In genomic region chr1:190976887-190977573, GRCm38 (mm10) we compare ENCODE assay signal across 8 mouse cellular contexts. TPM values are rescaled to one million over a fixed set of nuclear protein-coding genes. Genes with fewer than 3 reads are reported as not detected.
DNase-seq lines count a peak whose midpoint lies in the region; ATAC-seq lines count a peak whose summit lies in the region.
"Had no signal": no experiment of that assay in that cellular context is flagged by ENCODE, and none has a peak within 500 bp of the region (broad histone marks: within the 10 kb centered on the region; RNA-seq: fewer than 3 reads in every experiment).

No protein-coding gene starts in this region.

- H3K4me2 ChIP-seq in lung, embryonic 15.5 days, result peak overlapping the region; percentile 100
- H3K4me2 ChIP-seq in forebrain, embryonic 13.5 days, result peak overlapping the region; percentile 87
- peak overlapping the region; percentile 90 for H3K4me2 ChIP-seq in stomach, embryonic 16.5 days (ENCODE audit: low read depth, low read length)

- H3K36me3 ChIP-seq in lung, embryonic 15.5 days, result no peaks in the 10 kb centered on the region; the same call in 1 of the 2 replicates
- H3K36me3 ChIP-seq in forebrain, embryonic 13.5 days (ENCODE audit: poor library complexity, severe bottlenecking), result peaks cover 38% of the 10 kb centered on the region
- peaks cover 49% of the 10 kb centered on the region for H3K36me3 ChIP-seq in limb, embryonic 10.5 days
- no peaks in the 10 kb centered on the region; the same call in 1 of the 2 replicates for H3K36me3 ChIP-seq in stomach, embryonic 16.5 days (ENCODE audit: control insufficient read depth, insufficient read depth, low read length)

- peaks cover 21% of the 10 kb centered on the region for H3K4me1 ChIP-seq in lung, embryonic 15.5 days
- peaks cover 49% of the 10 kb centered on the region for H3K4me1 ChIP-seq in forebrain, embryonic 13.5 days
- peaks cover 57% of the 10 kb centered on the region for H3K4me1 ChIP-seq in limb, embryonic 10.5 days
- H3K4me1 ChIP-seq in stomach, embryonic 16.5 days (ENCODE audit: control insufficient read depth, insufficient read depth, low read length), result peaks cover 17% of the 10 kb centered on the region

- H3K4me3 ChIP-seq in lung, embryonic 15.5 days, result peak overlapping the region; percentile 68; the same call in 1 of the 2 replicates
- peak overlapping the region; percentile 62 for H3K4me3 ChIP-seq in forebrain, embryonic 13.5 days
- peak overlapping the region; percentile 88 for H3K4me3 ChIP-seq in limb, embryonic 10.5 days
- peak overlapping the region; percentile 74 for H3K4me3 ChIP-seq in stomach, embryonic 16.5 days (replicated peaks; ENCODE audit: low read length)

- no peak overlapping the region for H3K9ac ChIP-seq in lung, embryonic 15.5 days
- peak overlapping the region; percentile 93 for H3K9ac ChIP-seq in forebrain, embryonic 13.5 days
- no peak overlapping the region for H3K9ac ChIP-seq in stomach, embryonic 16.5 days (ENCODE audit: low read length)

- H3K9me3 ChIP-seq in lung, embryonic 15.5 days, result no peaks in the 10 kb centered on the region
- no peaks in the 10 kb centered on the region for H3K9me3 ChIP-seq in forebrain, embryonic 13.5 days (replicated peaks)
- no peaks in the 10 kb centered on the region for H3K9me3 ChIP-seq in limb, embryonic 10.5 days (replicated peaks)
- no peaks in the 10 kb centered on the region for H3K9me3 ChIP-seq in stomach, embryonic 16.5 days (replicated peaks; ENCODE audit: control insufficient read depth, low read length)

- DNase-seq in lung, postnatal 36 days, result no peak
- DNase-seq in limb, embryonic 10.5 days (ENCODE audit: low spot score), result peak; percentile 43
- DNase-seq in thymus, adult 18-20 months, result no peak

- WGBS in lung, embryonic 15.5 days, result 35% methylated on average over 11 of the region's 11 CpGs
- WGBS in forebrain, embryonic 13.5 days, result 59% methylated on average over 11 of the region's 11 CpGs
- 61% methylated on average over 11 of the region's 11 CpGs for WGBS in limb, embryonic 10.5 days
- 37% methylated on average over 11 of the region's 11 CpGs for whole genome bisulfite sequencing in stomach, embryonic 16.5 days

- no peak for ATAC-seq in lung, embryonic 15.5 days (ENCODE audit: borderline replicate concordance, extremely low read depth, low FRiP score, low TSS enrichment)
- ATAC-seq in forebrain, embryonic 13.5 days, result no peak
- ATAC-seq in stomach, embryonic 16.5 days (ENCODE audit: insufficient read depth, low FRiP score), result no peak
- no peak for ATAC-seq in inflammation-experienced regulatory T-cells, adult 6 months

- no peaks in the 10 kb centered on the region for H3K27me3 ChIP-seq in lung, embryonic 15.5 days
- no peaks in the 10 kb centered on the region; the same call in 1 of the 2 replicates for H3K27me3 ChIP-seq in forebrain, embryonic 13.5 days
- no peaks in the 10 kb centered on the region for H3K27me3 ChIP-seq in limb, embryonic 10.5 days (ENCODE audit: low read depth, poor library complexity, severe bottlenecking)
- no peaks in the 10 kb centered on the region for H3K27me3 ChIP-seq in stomach, embryonic 16.5 days (ENCODE audit: control insufficient read depth, insufficient read depth, low read length)

- H3K27ac ChIP-seq in lung, embryonic 15.5 days, result no peak overlapping the region
- peak overlapping the region; percentile 25; the same call in 1 of the 2 replicates for H3K27ac ChIP-seq in forebrain, embryonic 13.5 days
- peak overlapping the region; percentile 96; the same call in 1 of the 2 replicates for H3K27ac ChIP-seq in limb, embryonic 10.5 days
- no peak overlapping the region for H3K27ac ChIP-seq in stomach, embryonic 16.5 days (ENCODE audit: low read length)
- H3K27ac ChIP-seq: left cerebral cortex, adult 2 months had no signal

RNA-seq across cellular contexts. Expression of gene Vash2, which starts 2.1 kb away (rescaled TPM):
- polyA plus RNA-seq in lung, embryonic 15.5 days (2015; fragmentation: Nextera tagmentation; extraction: Ambion mirVana), result 23.2 and 24.5 TPM in 2 replicates
- 57.6 and 62.6 TPM in 2 replicates for polyA plus RNA-seq in forebrain, embryonic 13.5 days (2015; fragmentation: Nextera tagmentation; extraction: Ambion mirVana)
- 56.3 and 64.0 TPM in 2 replicates for polyA plus RNA-seq in limb, embryonic 10.5 days (2016; fragmentation: Nextera tagmentation; extraction: Ambion mirVana)
- polyA plus RNA-seq in stomach, embryonic 16.5 days (2015; fragmentation: Nextera tagmentation; extraction: Ambion mirVana), result 15.0 and 19.2 TPM in 2 replicates
- polyA plus RNA-seq in inflammation-experienced regulatory T-cells, adult 6 months (2017; shearing (Covaris generic)), result 1 to 10 TPM in 1 of 3 experiments, under 1 TPM in 2; 0.33 to 1.2 (median 0.59) TPM

RNA-seq across cellular contexts. Expression of gene Flvcr1, which starts 48.9 kb away (rescaled TPM):
- 6.0 and 6.1 TPM in 2 replicates for polyA plus RNA-seq in lung, embryonic 15.5 days (2015; fragmentation: Nextera tagmentation; extraction: Ambion mirVana)
- polyA plus RNA-seq in forebrain, embryonic 13.5 days (2015; fragmentation: Nextera tagmentation; extraction: Ambion mirVana), result 6.4 and 8.0 TPM in 2 replicates
- 6.9 and 8.7 TPM in 2 replicates for polyA plus RNA-seq in limb, embryonic 10.5 days (2016; fragmentation: Nextera tagmentation; extraction: Ambion mirVana)
- 3.5 and 5.1 TPM in 2 replicates for polyA plus RNA-seq in stomach, embryonic 16.5 days (2015; fragmentation: Nextera tagmentation; extraction: Ambion mirVana)
- polyA plus RNA-seq in inflammation-experienced regulatory T-cells, adult 6 months (2017; shearing (Covaris generic)), result 10 to 100 TPM in 1 of 3 experiments, 1 to 10 TPM in 2; 5.9 to 10.2 (median 8.2) TPM

RNA-seq across cellular contexts. Expression of gene Angel2, which starts 52.1 kb away (rescaled TPM):
- polyA plus RNA-seq in lung, embryonic 15.5 days (2015; fragmentation: Nextera tagmentation; extraction: Ambion mirVana), result 40.4 and 42.8 TPM in 2 replicates
- polyA plus RNA-seq in forebrain, embryonic 13.5 days (2015; fragmentation: Nextera tagmentation; extraction: Ambion mirVana), result 58.8 and 60.2 TPM in 2 replicates
- 51.3 and 55.0 TPM in 2 replicates for polyA plus RNA-seq in limb, embryonic 10.5 days (2016; fragmentation: Nextera tagmentation; extraction: Ambion mirVana)
- polyA plus RNA-seq in stomach, embryonic 16.5 days (2015; fragmentation: Nextera tagmentation; extraction: Ambion mirVana), result 29.9 and 30.8 TPM in 2 replicates
- polyA plus RNA-seq in inflammation-experienced regulatory T-cells, adult 6 months (2017; shearing (Covaris generic)), result 10 to 100 TPM; 49.9 to 55.6 (median 50.2) TPM

RNA-seq across cellular contexts. Expression of gene Spata45, which starts 59.4 kb away (rescaled TPM):
- polyA plus RNA-seq in lung, embryonic 15.5 days (2015; fragmentation: Nextera tagmentation; extraction: Ambion mirVana), result not detected in 2 replicates
- not detected in 2 replicates for polyA plus RNA-seq in forebrain, embryonic 13.5 days (2015; fragmentation: Nextera tagmentation; extraction: Ambion mirVana)
- polyA plus RNA-seq in limb, embryonic 10.5 days (2016; fragmentation: Nextera tagmentation; extraction: Ambion mirVana), result not detected in 2 replicates
- not detected in 2 replicates for polyA plus RNA-seq in stomach, embryonic 16.5 days (2015; fragmentation: Nextera tagmentation; extraction: Ambion mirVana)
- polyA plus RNA-seq in inflammation-experienced regulatory T-cells, adult 6 months (2017; shearing (Covaris generic)), result 1 to 10 TPM in 1 of 3 experiments, not detected in 2; 1.1 TPM

Comparison
In these comparisons a context has a peak if more than half of its experiments do, and no peak if none do; other contexts are left out.
1. H3K27ac ChIP-seq: peak in forebrain, embryonic 13.5 days (single experiment) and limb, embryonic 10.5 days (single experiment); none in lung, embryonic 15.5 days (single experiment) and stomach, embryonic 16.5 days (single experiment).
2. Peak in every context shown above with its lines, with median percentiles within 50 percentile points of each other: H3K4me2 ChIP-seq and H3K4me3 ChIP-seq.